Mouse (Mus musculus) layer of hippocampus, adult 2 months (tissue): ENCODE measurements around the gene Slc7a5. TPM values are rescaled to one million over a fixed set of nuclear protein-coding genes. Genes with fewer than 3 reads are reported as not detected.

Experiments
- DNase-seq, 2 experiments: peaks; one replicate each; pipeline ENCODE4 v3.0.0; 2022; ENCODE audit warnings: low spot score in 2 of 2
- H3K27ac ChIP-seq: fragments of 200-600 bp; 2 replicates; pipeline ENCODE4 v1.8.1; 2022
- H3K4me3 ChIP-seq: fragments of 200-600 bp; 2 replicates; pipeline ENCODE4 v1.8.1; 2022; ENCODE audit warnings: mild to moderate bottlenecking
- CTCF ChIP-seq: fragments of 200-600 bp; conservative IDR thresholded peaks from 2 replicates; pipeline ENCODE4 v1.8.1; 2022; ENCODE audit warnings: antibody characterized with exemption, mild to moderate bottlenecking, moderate library complexity
- total RNA-seq, 2 experiments: library from RNA; stranded (reverse); gene quantifications; 2 replicates each; pipeline ENCODE4 v1.2.3; 2021

Gene Slc7a5
- total RNA-seq, 2 experiments from 2014 or later, result 66.5 to 68.7 TPM

GRCm38 (mm10) chr8:121899180-121900044 lies 8.1 kb downstream of the Slc7a5 start:
- TF ChIP-seq CTCF, result no peak
- no peak for DNase-seq
- Histone ChIP-seq H3K27ac (peak overlapping the region; percentile 89), H3K4me3 (peak overlapping the region; percentile 17; the same call in 1 of the 2 replicates)

- peak; percentile 72 to 84 for DNase-seq
- H3K4me3 ChIP-seq, result peak overlapping the region; percentile 28
- TF ChIP-seq CTCF, result peak; percentile 16; the same call in 1 of the 2 replicates
Observed at GRCm38 (mm10) chr8:121898401-121898931, 9.0 kb downstream of the Slc7a5 start.

GRCm38 (mm10) chr8:121897871-121898381 lies 9.6 kb downstream of the Slc7a5 start:
- peak in 1 of 2 experiments; percentile 57 for DNase-seq
- TF ChIP-seq CTCF, result no peak
- Histone ChIP-seq H3K27ac (peak overlapping the region; percentile 89), H3K4me3 (peak overlapping the region; percentile 28)

More at GRCm38 (mm10) chr8:121898401-121898931, 9.0 kb downstream of the Slc7a5 start:
- peak overlapping the region; percentile 89 for H3K27ac ChIP-seq

- DNase-seq, result no peak
- Histone ChIP-seq H3K4me3 (no peak overlapping the region), H3K27ac (peak overlapping the region; percentile 89)
- TF ChIP-seq CTCF, result no peak
Observed at GRCm38 (mm10) chr8:121897205-121897604, 10.3 kb downstream of the Slc7a5 start.

- no peak for DNase-seq
- TF ChIP-seq CTCF, result no peak
- H3K27ac ChIP-seq, result peak overlapping the region; percentile 89; the same call in 1 of the 2 replicates
- no peak overlapping the region for H3K4me3 ChIP-seq
Observed at GRCm38 (mm10) chr8:121896476-121897145, 10.9 kb downstream of the Slc7a5 start.

- no peak for DNase-seq
- H3K4me3 ChIP-seq, result no peak overlapping the region
- no peak overlapping the region for H3K27ac ChIP-seq
- TF ChIP-seq CTCF, result no peak
Observed at GRCm38 (mm10) chr8:121895910-121896309, 11.6 kb downstream of the Slc7a5 start.

- TF ChIP-seq CTCF, result no peak
- no peak for DNase-seq
- H3K4me3 ChIP-seq, result no peak overlapping the region
- 0 out of 2 replicates have a peak overlapping the region, but pooled peaks have one; percentile 18 for H3K27ac ChIP-seq
Observed at GRCm38 (mm10) chr8:121892875-121893274, 14.6 kb downstream of the Slc7a5 start.

GRCm38 (mm10) chr8:121889810-121890785 lies 17.4 kb downstream of the Slc7a5 start:
- H3K27ac ChIP-seq, result no peak overlapping the region
- no peak for TF ChIP-seq CTCF
- no peak for DNase-seq
- no peak overlapping the region for H3K4me3 ChIP-seq

- DNase-seq, result no peak
- TF ChIP-seq CTCF, result no peak
- Histone ChIP-seq H3K4me3 (no peak overlapping the region), H3K27ac (no peak overlapping the region)
Observed at GRCm38 (mm10) chr8:121889317-121889716, 18.2 kb downstream of the Slc7a5 start.

- Histone ChIP-seq H3K27ac (no peak overlapping the region), H3K4me3 (no peak overlapping the region)
- TF ChIP-seq CTCF, result no peak
- DNase-seq, result no peak
Observed at GRCm38 (mm10) chr8:121887547-121887946, 19.9 kb downstream of the Slc7a5 start.

- no peak for TF ChIP-seq CTCF
- Histone ChIP-seq H3K4me3 (no peak overlapping the region), H3K27ac (peak overlapping the region; percentile 76)
- peak; percentile 43 to 58 for DNase-seq
Observed at GRCm38 (mm10) chr8:121885433-121885832, 22.1 kb downstream of the Slc7a5 start.

GRCm38 (mm10) chr8:121885001-121885400 lies 22.5 kb downstream of the Slc7a5 start:
- DNase-seq, result no peak
- TF ChIP-seq CTCF, result 0 out of 2 replicates have a peak, but pooled peaks have one; percentile 4
- Histone ChIP-seq H3K27ac (peak overlapping the region; percentile 76; the same call in 1 of the 2 replicates), H3K4me3 (no peak overlapping the region)
